In genomic region chr11:118259580-118259979, GRCm38 (mm10) we compare ENCODE assay signal across 29 mouse cellular contexts. TPM values are rescaled to one million over a fixed set of nuclear protein-coding genes. Genes with fewer than 3 reads are reported as not detected.
DNase-seq lines count a peak whose midpoint lies in the region; ATAC-seq lines count a peak whose summit lies in the region.
"Had no signal": no experiment of that assay in that cellular context is flagged by ENCODE, and none has a peak within 500 bp of the region (broad histone marks: within the 10 kb centered on the region; RNA-seq: fewer than 3 reads in every experiment).

No protein-coding gene starts in this region.

- no peak overlapping the region for H3K9ac ChIP-seq in liver, embryonic 16.5 days (ENCODE audit: low read depth, low read length)
- H3K9ac ChIP-seq in liver, embryonic 11.5 days (ENCODE audit: low read depth, low read length): no peak overlapping the region
- H3K9ac ChIP-seq in forebrain, embryonic 15.5 days (replicated peaks): no peak overlapping the region
- H3K9ac ChIP-seq: embryonic facial prominence, embryonic 13.5 days; forebrain, embryonic 13.5 days; heart, embryonic 12.5 days; heart, embryonic 15.5 days; hindbrain, embryonic 13.5 days had no signal

- no peaks in the 10 kb centered on the region for H3K27me3 ChIP-seq in liver, embryonic 16.5 days (ENCODE audit: control insufficient read depth, insufficient read depth, low read depth, low read length)
- no peaks in the 10 kb centered on the region for H3K27me3 ChIP-seq in liver, embryonic 11.5 days (replicated peaks; ENCODE audit: control insufficient read depth, insufficient read depth, low read length)
- H3K27me3 ChIP-seq in forebrain, embryonic 15.5 days: no peaks in the 10 kb centered on the region
- H3K27me3 ChIP-seq: CH12.LX; embryonic facial prominence, embryonic 13.5 days; forebrain, embryonic 13.5 days; heart, embryonic 12.5 days; heart, embryonic 15.5 days; hindbrain, embryonic 13.5 days; Patski had no signal

- H3K4me3 ChIP-seq in liver, embryonic 16.5 days (ENCODE audit: low read depth, low read length): no peak overlapping the region
- no peak overlapping the region for H3K4me3 ChIP-seq in liver, embryonic 11.5 days (ENCODE audit: low read depth, low read length)
- no peak overlapping the region for H3K4me3 ChIP-seq in brown adipose tissue, adult 24 weeks (ENCODE audit: insufficient read depth, low read depth, low read length)
- H3K4me3 ChIP-seq in forebrain, embryonic 15.5 days: no peak overlapping the region
- H3K4me3 ChIP-seq: embryonic facial prominence, embryonic 13.5 days; forebrain, embryonic 10.5 days; forebrain, embryonic 13.5 days; heart, embryonic 12.5 days; heart, embryonic 15.5 days; hindbrain, embryonic 10.5 days; hindbrain, embryonic 13.5 days had no signal

- 87% methylated on average over 8 of the region's 8 CpGs for WGBS in liver, embryonic 16.5 days (ENCODE audit: insufficient replicate concordance)
- WGBS in liver, embryonic 11.5 days: 92% methylated on average over 8 of the region's 8 CpGs
- 97% methylated on average over 8 of the region's 8 CpGs for WGBS in forebrain, embryonic 15.5 days

- no peak for DNase-seq in liver, embryonic 11.5 days (ENCODE audit: low spot score)
- DNase-seq in CD4-positive helper T cell, adult 2 months (ENCODE audit: low read depth, low spot score): peak; percentile 32
- no peak for DNase-seq in right cerebral cortex, adult 18-20 months
- DNase-seq in lung, postnatal 4 days: no peak
- DNase-seq: adrenal gland, adult 2 months; adrenal gland, postnatal 14 days; cerebellum, adult 18-20 months; cerebellum, adult 9-10 months; cerebellum, postnatal 14 days; gastrocnemius, postnatal 25 days; heart, adult 18-20 months; heart, postnatal 10 days; heart, postnatal 36 days had no signal

- 0 out of 2 replicates have a peak overlapping the region, but pooled peaks have one; percentile 24 for H3K27ac ChIP-seq in liver, embryonic 16.5 days (ENCODE audit: low read length)
- H3K27ac ChIP-seq in liver, embryonic 11.5 days (ENCODE audit: low read depth, low read length): no peak overlapping the region
- H3K27ac ChIP-seq in brown adipose tissue, adult 24 weeks (replicated peaks; ENCODE audit: low read depth, low read length): 0 out of 2 replicates have a peak overlapping the region, but pooled peaks have one; percentile 9
- H3K27ac ChIP-seq in forebrain, embryonic 15.5 days (replicated peaks): no peak overlapping the region
- H3K27ac ChIP-seq: embryonic facial prominence, embryonic 13.5 days; forebrain, embryonic 10.5 days; forebrain, embryonic 13.5 days; heart, embryonic 15.5 days; hindbrain, embryonic 10.5 days; hindbrain, embryonic 13.5 days had no signal

- peaks cover 29% of the 10 kb centered on the region for H3K36me3 ChIP-seq in liver, embryonic 16.5 days (ENCODE audit: control insufficient read depth, insufficient read depth)
- peaks cover 61% of the 10 kb centered on the region for H3K36me3 ChIP-seq in liver, embryonic 11.5 days (ENCODE audit: control insufficient read depth, insufficient read depth, low read length)
- H3K36me3 ChIP-seq in forebrain, embryonic 15.5 days: peaks cover 69% of the 10 kb centered on the region

- no peaks in the 10 kb centered on the region for H3K4me1 ChIP-seq in liver, embryonic 16.5 days (ENCODE audit: control insufficient read depth, low read depth, low read length)
- no peaks in the 10 kb centered on the region for H3K4me1 ChIP-seq in liver, embryonic 11.5 days (replicated peaks; ENCODE audit: control insufficient read depth, insufficient read depth, low read length)
- H3K4me1 ChIP-seq in brown adipose tissue, adult 24 weeks (ENCODE audit: control insufficient read depth, insufficient read depth, insufficient read length, low read length): peaks cover 7% of the 10 kb centered on the region
- peaks cover 9% of the 10 kb centered on the region for H3K4me1 ChIP-seq in forebrain, embryonic 15.5 days

- H3K9me3 ChIP-seq in liver, embryonic 16.5 days (replicated peaks; ENCODE audit: control insufficient read depth, low read length): no peaks in the 10 kb centered on the region
- H3K9me3 ChIP-seq in liver, embryonic 11.5 days (ENCODE audit: control insufficient read depth, low read length): no peaks in the 10 kb centered on the region
- no peaks in the 10 kb centered on the region for H3K9me3 ChIP-seq in forebrain, embryonic 15.5 days
- H3K9me3 ChIP-seq: embryonic facial prominence, embryonic 13.5 days; forebrain, embryonic 13.5 days; G1E; heart, embryonic 12.5 days; heart, embryonic 15.5 days; hindbrain, embryonic 13.5 days had no signal

- ATAC-seq in liver, embryonic 16.5 days (ENCODE audit: low read depth): no peak
- ATAC-seq in liver, embryonic 11.5 days (replicated peaks; ENCODE audit: low FRiP score): no peak
- ATAC-seq in CD4-positive, CD25-positive, alpha-beta regulatory T cell, adult 4 months: peak; percentile 56
- ATAC-seq in forebrain, embryonic 15.5 days (replicated peaks): no peak
- ATAC-seq: forebrain, embryonic 13.5 days; hindbrain, embryonic 16.5 days; intestine, embryonic 16.5 days; Patski had no signal

- H3K4me2 ChIP-seq in liver, embryonic 16.5 days (ENCODE audit: low read depth, low read length): no peak overlapping the region
- H3K4me2 ChIP-seq in liver, embryonic 11.5 days: no peak overlapping the region
- no peak overlapping the region for H3K4me2 ChIP-seq in forebrain, embryonic 15.5 days (replicated peaks)
- H3K4me2 ChIP-seq: embryonic facial prominence, embryonic 13.5 days; forebrain, embryonic 13.5 days; heart, embryonic 12.5 days; heart, embryonic 15.5 days; hindbrain, embryonic 13.5 days had no signal

RNA-seq across cellular contexts. Expression of gene Cyth1, which starts 11.2 kb away (rescaled TPM):
- polyA plus RNA-seq in liver, embryonic 16.5 days (2015; fragmentation: Nextera tagmentation; extraction: Ambion mirVana): 3.9 and 4.1 TPM in 2 replicates
- polyA plus RNA-seq in liver, embryonic 11.5 days (2014; fragmentation: Nextera tagmentation; extraction: Ambion mirVana): 6.1 and 6.7 TPM in 2 replicates
- 10 to 100 TPM; 34.7 to 59.5 TPM for polyA plus RNA-seq in CD4-positive, CD25-positive, alpha-beta regulatory T cell, adult 4 months (2017; shearing (Covaris generic))
- polyA plus RNA-seq in brown adipose tissue, adult 24 weeks (2012; ENCODE audit: insufficient read depth, insufficient read length, missing spikeins): 37.2 and 41.9 TPM in 2 replicates
- 32.3 and 34.6 TPM in 2 replicates for polyA plus RNA-seq in forebrain, embryonic 15.5 days (2015; fragmentation: Nextera tagmentation; extraction: Ambion mirVana)

RNA-seq across cellular contexts. Expression of gene Usp36, which starts 30.5 kb away (rescaled TPM):
- 4.9 and 5.7 TPM in 2 replicates for polyA plus RNA-seq in liver, embryonic 16.5 days (2015; fragmentation: Nextera tagmentation; extraction: Ambion mirVana)
- polyA plus RNA-seq in liver, embryonic 11.5 days (2014; fragmentation: Nextera tagmentation; extraction: Ambion mirVana): 19.2 and 20.8 TPM in 2 replicates
- 10 to 100 TPM; 21.1 to 33.0 TPM for polyA plus RNA-seq in CD4-positive, CD25-positive, alpha-beta regulatory T cell, adult 4 months (2017; shearing (Covaris generic))
- polyA plus RNA-seq in brown adipose tissue, adult 24 weeks (2012; ENCODE audit: insufficient read depth, insufficient read length, missing spikeins): 5.5 and 7.6 TPM in 2 replicates
- polyA plus RNA-seq in forebrain, embryonic 15.5 days (2015; fragmentation: Nextera tagmentation; extraction: Ambion mirVana): 17.0 and 17.4 TPM in 2 replicates

Comparison
In these comparisons a context has a peak if more than half of its experiments do, and no peak if none do; other contexts are left out.
1. H3K27ac ChIP-seq: peak in liver, embryonic 16.5 days (single experiment) and brown adipose tissue, adult 24 weeks (single experiment); none in liver, embryonic 11.5 days (single experiment) and forebrain, embryonic 15.5 days (single experiment).